Mouse (Mus musculus): Measurements from ENCODE around the gene Ms4a4b. TPM values are rescaled to one million over a fixed set of nuclear protein-coding genes. Genes with fewer than 3 reads are reported as not detected.
"Not testable (repeated sequence)": the region's sequence is repeated elsewhere in the genome, so short reads cannot be mapped to it uniquely, and the experiment has no call there.

The Ms4a4b gene
- total RNA-seq (2014; fragmentation: Nextera tagmentation) (2.2 and 2.3 TPM in 2 replicates), total RNA-seq (2017) (0.10 and 2.6 TPM in 2 replicates)

GRCm38 (mm10) chr19:11443338-11443737 lies at the start of gene Ms4a4b:
Gene Ms4a4b (plus strand): TSS chr19:11443553.
- no peak for ATAC-seq (replicated peaks; ENCODE audit: poor library complexity, severe bottlenecking)

DNA sequence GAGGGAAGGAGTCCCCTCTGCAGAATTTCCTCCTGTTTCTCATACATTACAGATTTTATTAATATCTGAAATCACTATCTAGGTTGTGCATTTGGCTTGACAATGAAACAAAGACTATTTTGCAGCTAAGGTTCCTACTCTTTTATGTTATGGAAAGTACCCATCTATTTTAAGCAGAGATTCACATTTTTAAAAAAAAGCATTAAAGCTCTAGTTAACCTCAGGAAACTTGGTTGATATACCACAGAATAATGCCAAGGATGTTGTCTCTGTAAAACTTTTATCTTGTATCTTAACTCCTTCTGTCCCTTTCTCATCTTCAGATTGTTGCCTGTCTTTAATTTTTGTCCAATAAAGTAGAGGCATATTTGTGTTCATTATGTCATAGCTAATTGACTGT lies 47.6 kb upstream of the Ms4a4b start:
- no peak for ATAC-seq (replicated peaks; ENCODE audit: poor library complexity, severe bottlenecking)

DNA sequence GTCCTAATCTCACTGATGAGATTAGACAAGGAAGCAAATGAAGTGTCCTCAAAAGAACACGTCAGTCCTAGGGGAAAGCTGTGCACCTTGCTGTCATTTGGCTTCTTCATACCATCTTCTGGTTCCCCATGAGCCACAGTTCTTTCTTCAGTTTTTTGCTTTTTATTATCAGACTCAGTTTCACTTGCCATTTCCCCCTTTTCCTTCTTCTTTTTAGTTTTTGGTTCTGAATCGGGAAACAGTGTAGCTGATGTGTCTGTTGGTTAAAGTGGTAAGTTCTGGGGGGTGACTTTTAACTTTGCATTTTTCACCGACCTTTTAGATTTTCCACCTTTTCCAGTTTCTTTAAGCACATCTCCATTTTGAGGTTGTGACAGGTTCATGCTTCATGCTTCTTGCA lies 38.8 kb upstream of the Ms4a4b start, which contains the start of gene Ms4a4c:
Gene Ms4a4c, plus strand, starts transcription at position 244 of the 400 bp plus-strand sequence.
- ATAC-seq (replicated peaks; ENCODE audit: poor library complexity, severe bottlenecking): peak; percentile 75

- ATAC-seq (replicated peaks; ENCODE audit: poor library complexity, severe bottlenecking): no peak
These were observed 35.9 kb upstream of the Ms4a4b start for GRCm38 (mm10) chr19:11407428-11407827.

- ATAC-seq (replicated peaks; ENCODE audit: poor library complexity, severe bottlenecking): no peak; the same call in 1 of the 2 replicates
These were observed 34.8 kb upstream of the Ms4a4b start for GRCm38 (mm10) chr19:11408591-11408990.

DNA sequence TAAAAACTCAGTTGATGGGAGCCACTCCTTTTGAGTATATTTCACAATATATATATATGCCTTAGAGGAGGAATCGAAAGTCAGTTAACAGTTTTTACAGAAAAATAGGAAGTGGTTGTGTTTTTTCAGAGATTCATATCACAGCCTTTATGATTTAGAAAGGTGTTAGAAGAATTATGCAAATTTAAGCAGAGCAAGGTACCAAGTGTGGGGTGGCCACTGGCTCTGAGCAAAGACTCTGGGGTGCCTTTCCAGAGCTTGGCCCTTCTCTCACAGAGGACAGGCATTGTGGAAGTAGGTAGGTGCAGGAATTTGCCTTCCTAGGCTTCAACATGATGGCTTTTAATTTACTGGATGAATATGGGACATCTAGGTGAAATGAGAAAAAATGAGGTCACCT lies 31.7 kb upstream of the Ms4a4b start:
- peak; percentile 80 for ATAC-seq (replicated peaks; ENCODE audit: poor library complexity, severe bottlenecking)

- ATAC-seq (replicated peaks; ENCODE audit: poor library complexity, severe bottlenecking): no peak
These were observed 29.3 kb upstream of the Ms4a4b start for GRCm38 (mm10) chr19:11414084-11414483.

GRCm38 (mm10) chr19:11415581-11415980 lies 27.8 kb upstream of the Ms4a4b start:
- no peak for ATAC-seq (replicated peaks; ENCODE audit: poor library complexity, severe bottlenecking)

GRCm38 (mm10) chr19:11418865-11419264 lies 24.5 kb upstream of the Ms4a4b start:
- not testable (repeated sequence) for ATAC-seq (replicated peaks; ENCODE audit: poor library complexity, severe bottlenecking)

- peak; percentile 100 for ATAC-seq (replicated peaks; ENCODE audit: poor library complexity, severe bottlenecking)
These were observed 12.1 kb upstream of the Ms4a4b start for GRCm38 (mm10) chr19:11431209-11431608.

- no peak for ATAC-seq (replicated peaks; ENCODE audit: poor library complexity, severe bottlenecking)
These were observed 8.1 kb upstream of the Ms4a4b start for GRCm38 (mm10) chr19:11435058-11435834.

GRCm38 (mm10) chr19:11443964-11444363 lies 611 bp downstream of the Ms4a4b start:
- no peak for ATAC-seq (replicated peaks; ENCODE audit: poor library complexity, severe bottlenecking)

GRCm38 (mm10) chr19:11447238-11447637 lies 3.9 kb downstream of the Ms4a4b start:
- peak; percentile 81 for ATAC-seq (replicated peaks; ENCODE audit: poor library complexity, severe bottlenecking)

- ATAC-seq (replicated peaks; ENCODE audit: poor library complexity, severe bottlenecking): not testable (repeated sequence)
These were observed 15.7 kb downstream of the Ms4a4b start for GRCm38 (mm10) chr19:11459041-11459440.

DNA sequence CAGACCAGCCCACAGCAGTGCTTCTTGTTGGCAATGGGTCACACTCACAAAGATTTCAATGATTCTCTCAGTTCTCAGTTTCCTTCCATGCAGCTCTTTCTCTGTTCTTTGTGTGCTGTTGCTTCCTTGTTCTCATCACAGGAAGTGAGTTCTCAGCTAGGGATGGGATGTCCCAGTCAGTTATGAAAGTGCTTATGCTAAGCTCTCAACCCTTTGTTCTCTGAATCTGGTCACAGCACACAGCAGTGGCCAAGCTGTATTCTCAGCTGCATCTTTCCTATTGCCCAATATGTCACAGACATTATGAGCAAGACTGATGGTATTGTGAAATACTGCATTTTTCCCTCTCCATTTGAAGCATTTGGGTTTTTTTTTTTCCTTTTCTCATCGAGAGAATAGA lies 21.4 kb downstream of the Ms4a4b start:
- ATAC-seq (replicated peaks; ENCODE audit: poor library complexity, severe bottlenecking): peak; percentile 95

DNA sequence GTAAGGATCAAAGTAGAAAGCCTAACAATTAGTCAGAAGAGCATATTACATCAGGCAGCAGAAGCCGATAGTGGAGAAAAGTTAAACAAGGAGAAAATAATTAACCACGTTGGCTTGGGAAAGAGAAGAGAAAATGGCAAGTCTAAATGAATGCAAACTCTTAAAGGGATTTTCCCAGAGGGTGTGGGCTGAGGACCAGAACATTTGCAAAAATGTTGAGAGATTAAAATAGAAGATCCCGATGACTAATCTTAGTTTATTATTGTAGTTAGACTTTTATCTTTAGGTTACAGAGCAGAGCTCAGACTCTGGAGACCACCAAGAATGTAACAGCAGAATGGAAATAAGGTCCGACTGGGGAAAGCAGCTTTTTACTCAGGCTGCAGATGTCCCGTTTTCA lies 23.1 kb downstream of the Ms4a4b start:
- no peak for ATAC-seq (replicated peaks; ENCODE audit: poor library complexity, severe bottlenecking)

- ATAC-seq (replicated peaks; ENCODE audit: poor library complexity, severe bottlenecking): peak; percentile 8; the same call in 1 of the 2 replicates
These were observed 25.0 kb downstream of the Ms4a4b start for GRCm38 (mm10) chr19:11468361-11468760.

GRCm38 (mm10) chr19:11469215-11469614 lies 25.9 kb downstream of the Ms4a4b start, which contains the start of gene Ms4a6c:
Gene Ms4a6c (plus strand): TSS chr19:11469366.
- peak; percentile 77 for ATAC-seq (replicated peaks; ENCODE audit: poor library complexity, severe bottlenecking)

GRCm38 (mm10) chr19:11479714-11480113 lies 36.4 kb downstream of the Ms4a4b start:
- ATAC-seq (replicated peaks; ENCODE audit: poor library complexity, severe bottlenecking): no peak

DNA sequence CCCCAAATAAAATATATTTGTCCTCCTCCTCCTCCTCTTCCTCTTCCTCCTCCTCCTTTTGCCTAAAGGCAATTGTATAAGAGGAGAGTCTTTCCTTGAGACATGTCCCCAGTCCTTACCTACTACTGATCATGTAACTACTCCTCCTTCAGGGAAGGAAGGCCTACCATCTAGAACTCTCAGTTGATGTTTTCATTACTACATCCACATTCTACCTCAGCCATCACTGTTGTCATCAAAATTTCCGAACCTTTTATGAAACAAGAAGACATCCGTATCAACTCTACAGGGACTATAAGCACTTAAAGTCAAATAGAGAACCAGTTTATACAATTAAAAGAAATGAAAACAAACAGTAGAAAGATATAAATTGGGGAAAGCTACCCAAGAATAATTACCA lies 39.3 kb downstream of the Ms4a4b start:
- no peak for ATAC-seq (replicated peaks; ENCODE audit: poor library complexity, severe bottlenecking)

DNA sequence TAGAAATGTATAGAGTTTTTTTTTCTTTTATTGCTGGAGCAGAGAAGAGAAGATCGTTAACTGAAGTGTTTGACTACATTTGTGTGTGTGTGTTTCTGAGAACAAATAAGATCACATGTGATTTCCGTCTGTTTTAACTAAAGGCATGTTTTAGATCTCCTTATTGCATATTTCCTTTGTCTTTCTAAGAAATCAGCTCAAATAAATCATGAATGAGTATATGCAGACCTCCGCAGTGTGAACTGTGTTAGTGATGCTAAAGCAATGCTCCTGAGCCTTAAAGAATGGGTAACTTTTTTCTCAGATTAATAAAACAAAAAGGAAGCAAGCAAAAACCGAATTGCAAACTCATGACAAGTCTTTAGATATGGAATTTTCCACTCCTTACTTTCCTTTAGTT lies 40.6 kb downstream of the Ms4a4b start:
- ATAC-seq (replicated peaks; ENCODE audit: poor library complexity, severe bottlenecking): no peak

DNA sequence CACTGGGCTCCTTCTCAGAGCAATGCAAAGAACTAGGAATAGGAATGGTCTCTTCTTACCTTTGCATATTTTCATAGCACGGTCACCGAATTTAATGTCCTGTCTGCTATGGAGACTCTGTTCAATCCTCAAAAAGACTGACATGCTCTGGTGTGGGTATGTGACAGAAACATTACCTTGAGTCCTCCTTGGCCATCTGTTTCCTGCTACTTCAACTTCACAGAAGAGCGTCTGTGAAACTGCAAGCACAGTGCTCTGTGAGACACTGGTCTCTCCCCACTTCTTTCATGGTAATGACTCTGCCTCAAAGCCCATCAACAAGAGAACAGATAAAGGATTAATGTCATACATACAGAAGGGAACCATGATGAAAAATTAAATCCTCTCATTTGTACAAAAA lies 41.0 kb downstream of the Ms4a4b start:
- no peak; the same call in 1 of the 2 replicates for ATAC-seq (replicated peaks; ENCODE audit: poor library complexity, severe bottlenecking)

Measured in granulocyte monocyte progenitor cell, adult 5-6 weeks (primary cell).